Mouse (Mus musculus) liver, adult 2 months (tissue): Measurements from ENCODE around the gene Nsg1. TPM values are rescaled to one million over a fixed set of nuclear protein-coding genes. Genes with fewer than 3 reads are reported as not detected.

Source experiments
- DNase-seq: peaks from one replicate; pipeline ENCODE4 v3.0.0-alpha.2; 2011; ENCODE audit warnings: low read depth, low spot score; ENCODE audit errors: extremely low read depth
- H3K27ac ChIP-seq: fragments of 200-500 bp; replicated peaks from 2 replicates; pipeline ENCODE4 v1.5.1; 2012; ENCODE audit warnings: low read depth, mild to moderate bottlenecking, control low read depth, inconsistent platforms, low read length; ENCODE audit not compliant: insufficient read depth
- H3K27me3 ChIP-seq: fragments of 200-500 bp; 2 replicates; pipeline ENCODE4 v1.6.1; 2012; ENCODE audit warnings: mild to moderate bottlenecking, moderate library complexity, low read length, inconsistent platforms; ENCODE audit not compliant: control insufficient read depth, insufficient read depth
- H3K36me3 ChIP-seq: fragments of 200-500 bp; 2 replicates; pipeline ENCODE4 v1.6.1; 2012; ENCODE audit warnings: low read length, inconsistent platforms; ENCODE audit not compliant: control insufficient read depth, insufficient read depth
- H3K4me1 ChIP-seq: fragments of 200-500 bp; 2 replicates; pipeline ENCODE4 v1.6.1; 2011; ENCODE audit warnings: low read length; ENCODE audit not compliant: control insufficient read depth, insufficient read depth
- H3K4me3 ChIP-seq: fragments of 200-500 bp; 2 replicates; pipeline ENCODE4 v1.5.1; 2011; ENCODE audit warnings: low read depth, mild to moderate bottlenecking, control low read depth, low read length, moderate library complexity; ENCODE audit not compliant: insufficient read depth
- H3K79me2 ChIP-seq: fragments of 200-500 bp; 2 replicates; pipeline ENCODE4 v1.6.1; 2012; ENCODE audit warnings: inconsistent platforms, mild to moderate bottlenecking, low read length, moderate library complexity; ENCODE audit not compliant: control insufficient read depth, insufficient read depth
- H3K9ac ChIP-seq: fragments of 200-500 bp; 2 replicates; pipeline ENCODE4 v1.6.1; 2012; ENCODE audit warnings: low read depth, mild to moderate bottlenecking, control low read depth, inconsistent platforms, low read length
- CTCF ChIP-seq: fragments of 200-500 bp; IDR thresholded peaks from 2 replicates; pipeline ENCODE4 v1.5.1; 2011; ENCODE audit warnings: low read depth, low read length, control low read depth
- POLR2A ChIP-seq: fragments of 200-500 bp; IDR thresholded peaks from 2 replicates; pipeline ENCODE4 v1.6.1; 2011; ENCODE audit warnings: low read length, control low read depth; ENCODE audit not compliant: insufficient read depth; ENCODE audit errors: extremely low read depth
- WGBS: fragments of 180-500 bp; shearing (Covaris S2); methylation state at CpG from one replicate; pipeline ENCODE4 v1.1.7; 2018; 5-methylcytosine and 5-hydroxymethylcytosine counted together
- polyA plus RNA-seq: library from polyadenylated mRNA; depleted of rRNA; stranded (reverse); fragments of >200 nt; gene quantifications from 2 replicates; pipeline ENCODE4 v1.2.3, GENCODE M21; 2012
- total RNA-seq: library from RNA; depleted of rRNA; stranded (reverse); fragments of >200 nt; gene quantifications from 2 replicates; pipeline ENCODE4 v1.2.3, GENCODE M21; 2014

The Nsg1 gene
- total and polyA plus RNA-seq, 2 experiments: 1.3 to 1.9 TPM

DNA sequence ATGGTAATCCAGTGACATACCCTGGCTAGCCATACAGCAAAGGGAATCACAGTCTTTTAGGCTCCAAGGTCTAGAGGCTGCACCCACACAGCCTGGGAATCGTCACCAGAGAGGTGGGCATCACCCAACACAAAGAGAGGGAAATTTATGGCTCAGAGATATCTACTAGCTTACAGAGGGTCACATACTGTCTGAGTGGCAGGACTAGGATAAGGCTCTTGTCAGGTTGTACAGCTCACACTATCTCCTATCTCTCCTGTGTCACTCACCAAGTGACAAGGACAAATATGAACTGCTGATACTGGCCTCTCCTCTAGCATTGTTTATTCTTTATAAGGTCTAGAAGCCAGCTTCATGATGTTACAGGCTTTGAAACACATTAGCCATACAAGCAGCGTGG lies 30.4 kb downstream of the Nsg1 start:
- Histone ChIP-seq H3K36me3 (peaks cover 16% of the 10 kb centered on the region; the same call in 1 of the 2 replicates), H3K9ac (no peak overlapping the region), H3K27ac (no peak overlapping the region), H3K79me2 (no peaks in the 10 kb centered on the region), H3K27me3 (no peaks in the 10 kb centered on the region), H3K4me3 (no peak overlapping the region), H3K4me1 (no peaks in the 10 kb centered on the region)
- no peak for TF ChIP-seq POLR2A
- TF ChIP-seq CTCF: no peak
- no peak for DNase-seq
- 87% methylated on average over 2 of the region's 2 CpGs for WGBS

DNA sequence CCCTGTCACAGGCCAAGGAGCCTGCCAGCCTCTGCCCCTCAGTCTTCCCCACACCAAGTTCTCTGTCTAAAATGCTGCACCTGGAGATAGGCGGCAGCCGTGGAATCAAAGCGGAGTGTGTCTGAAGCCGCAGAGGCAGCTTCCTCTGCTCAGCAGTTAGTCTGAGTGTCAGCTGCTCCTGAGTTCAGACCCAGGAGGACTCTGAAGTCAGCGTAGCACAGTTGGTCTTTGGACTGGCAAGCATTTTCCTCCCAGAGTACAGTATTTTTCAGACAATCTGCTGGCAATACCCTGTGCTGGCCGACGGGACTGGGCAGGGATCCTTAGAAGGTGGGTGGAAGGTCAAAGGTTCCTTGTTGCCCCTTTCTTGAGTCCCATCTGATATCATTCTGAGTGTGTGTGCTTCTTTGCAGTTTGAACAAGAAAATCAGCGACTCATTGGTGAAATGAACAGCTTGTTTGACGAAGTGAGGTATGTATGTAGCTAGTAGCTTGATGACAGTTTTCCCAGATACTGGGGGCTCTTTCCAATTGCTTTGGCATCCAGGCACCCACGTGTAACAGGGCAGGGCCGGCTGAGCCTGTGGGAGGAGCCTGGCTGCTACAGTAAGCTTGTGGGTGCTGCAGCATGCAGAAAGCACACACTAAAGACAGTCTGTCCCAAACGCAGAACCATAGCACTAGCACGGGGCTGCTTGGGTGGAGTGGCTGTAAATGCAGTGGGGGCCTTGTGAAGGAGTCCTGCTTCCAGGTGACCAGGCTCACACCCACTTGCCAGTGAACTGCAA lies 33.0 kb downstream of the Nsg1 start:
- Histone ChIP-seq H3K4me3 (no peak overlapping the region), H3K27ac (no peak overlapping the region), H3K4me1 (no peaks in the 10 kb centered on the region), H3K9ac (no peak overlapping the region), H3K79me2 (no peaks in the 10 kb centered on the region), H3K27me3 (no peaks in the 10 kb centered on the region), H3K36me3 (peaks cover 17% of the 10 kb centered on the region; the same call in 1 of the 2 replicates)
- 93% methylated on average over 13 of the region's 13 CpGs for WGBS
- TF ChIP-seq CTCF (no peak), POLR2A (no peak)
- no peak for DNase-seq

DNA sequence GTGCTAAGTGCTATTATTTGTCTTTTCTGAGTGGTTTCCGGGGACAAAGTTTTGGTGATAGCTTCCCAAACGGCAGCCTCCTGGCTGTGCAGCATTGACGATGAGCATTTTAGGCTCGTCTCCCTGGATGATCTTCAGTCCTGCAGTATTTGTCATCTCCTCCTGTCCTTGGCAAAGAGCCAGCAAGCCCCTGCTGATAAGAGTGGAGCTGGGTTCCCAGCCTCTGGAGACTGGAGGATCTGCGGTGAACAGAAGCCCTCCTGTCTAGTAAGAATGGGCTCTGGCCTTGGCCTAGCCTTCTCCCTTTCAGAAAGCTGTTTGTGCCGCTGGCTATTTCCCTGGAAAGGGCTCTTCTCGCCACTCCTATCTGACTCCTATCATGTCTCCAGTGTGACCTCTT lies 38.0 kb downstream of the Nsg1 start:
- H3K4me3 ChIP-seq: no peak overlapping the region
- H3K4me1 ChIP-seq: no peaks in the 10 kb centered on the region
- no peak for TF ChIP-seq CTCF
- TF ChIP-seq POLR2A: no peak
- H3K27ac ChIP-seq: no peak overlapping the region
- no peaks in the 10 kb centered on the region for H3K27me3 ChIP-seq
- WGBS: 84% methylated on average over 7 of the region's 7 CpGs
- H3K36me3 ChIP-seq: peaks cover 4% of the 10 kb centered on the region; the same call in 1 of the 2 replicates
- H3K79me2 ChIP-seq: no peaks in the 10 kb centered on the region
- no peak for DNase-seq
- no peak overlapping the region for H3K9ac ChIP-seq

DNA sequence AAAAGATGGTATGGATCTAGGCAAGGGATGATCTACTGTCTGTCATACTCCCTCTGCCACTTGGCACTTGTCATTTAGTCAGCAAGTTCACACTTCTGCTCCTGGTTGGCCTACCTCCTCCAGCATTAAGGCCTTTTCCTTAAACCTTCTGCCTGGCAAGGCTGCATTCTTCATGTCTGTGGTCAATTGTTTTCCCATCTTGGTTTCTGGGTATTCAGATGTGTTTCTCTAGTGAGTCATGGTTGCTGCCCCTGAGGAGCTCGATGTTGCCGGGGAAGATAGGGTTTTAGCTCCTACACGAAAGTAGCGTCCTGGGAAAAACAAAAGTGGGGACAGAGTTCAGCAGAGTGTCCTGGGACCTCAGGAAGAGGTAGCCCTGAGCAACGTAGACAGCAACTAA lies 40.4 kb downstream of the Nsg1 start:
- no peak overlapping the region for H3K4me3 ChIP-seq
- no peaks in the 10 kb centered on the region for H3K79me2 ChIP-seq
- no peaks in the 10 kb centered on the region for H3K4me1 ChIP-seq
- no peak for DNase-seq
- WGBS: 94% methylated on average over 5 of the region's 5 CpGs
- peaks cover 3% of the 10 kb centered on the region; the same call in 1 of the 2 replicates for H3K36me3 ChIP-seq
- H3K9ac ChIP-seq: no peak overlapping the region
- no peaks in the 10 kb centered on the region for H3K27me3 ChIP-seq
- TF ChIP-seq CTCF: no peak
- TF ChIP-seq POLR2A: no peak
- H3K27ac ChIP-seq: no peak overlapping the region

DNA sequence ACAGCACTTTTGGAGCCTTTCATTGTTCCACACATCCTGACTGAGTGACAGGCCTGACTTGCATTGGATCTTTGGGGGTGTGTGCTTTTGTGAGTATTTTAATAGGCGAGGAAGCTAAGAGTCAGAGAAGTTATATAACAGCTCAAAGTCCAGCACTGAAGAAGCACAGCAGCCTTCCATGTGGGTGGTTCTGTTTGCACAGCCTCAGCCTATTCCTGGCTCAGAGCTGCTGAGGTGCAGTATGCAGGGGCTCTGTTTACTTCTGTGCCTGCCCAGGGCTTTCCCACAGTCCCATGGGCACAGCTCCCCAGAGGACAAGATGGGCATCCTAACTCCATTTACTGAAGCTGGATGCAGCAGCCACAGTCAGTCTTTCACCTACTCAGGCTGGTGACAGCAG lies 42.7 kb downstream of the Nsg1 start:
- TF ChIP-seq CTCF (no peak), POLR2A (no peak)
- no peak overlapping the region for H3K9ac ChIP-seq

DNA sequence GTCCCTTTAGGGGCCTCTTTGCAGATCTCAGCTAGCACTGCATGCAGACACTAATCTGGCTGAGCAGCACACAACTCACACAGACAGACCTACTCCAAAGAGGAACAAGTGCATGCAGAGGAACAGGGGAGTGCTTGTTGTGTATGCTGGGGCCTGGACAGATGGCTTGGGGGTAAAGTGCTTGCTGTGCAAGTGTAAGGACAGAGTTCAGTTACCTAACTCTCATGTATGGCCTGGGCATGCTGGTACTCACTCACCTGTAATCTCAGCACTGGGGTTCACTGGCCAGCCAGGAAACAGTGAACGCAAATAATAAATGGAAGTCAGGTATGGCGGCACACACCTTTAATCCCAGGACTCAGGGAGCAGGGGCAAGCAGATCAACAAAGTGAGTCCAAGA lies 45.2 kb downstream of the Nsg1 start:
- H3K36me3 ChIP-seq: peaks cover 10% of the 10 kb centered on the region; the same call in 1 of the 2 replicates
- TF ChIP-seq CTCF (no peak), POLR2A (no peak)
- no peaks in the 10 kb centered on the region for H3K27me3 ChIP-seq
- no peaks in the 10 kb centered on the region for H3K4me1 ChIP-seq
- DNase-seq: no peak
- no peak overlapping the region for H3K9ac ChIP-seq
- H3K4me3 ChIP-seq: no peak overlapping the region
- H3K79me2 ChIP-seq: no peaks in the 10 kb centered on the region
- H3K27ac ChIP-seq: no peak overlapping the region
- 97% methylated on average over 2 of the region's 2 CpGs for WGBS

More for the DNA sequence above, 42.7 kb downstream of the Nsg1 start:
- peak; percentile 45 for DNase-seq
- Histone ChIP-seq H3K36me3 (peaks cover 3% of the 10 kb centered on the region; the same call in 1 of the 2 replicates), H3K27me3 (no peaks in the 10 kb centered on the region), H3K79me2 (no peaks in the 10 kb centered on the region), H3K4me3 (no peak overlapping the region), H3K4me1 (no peaks in the 10 kb centered on the region), H3K27ac (no peak overlapping the region)
- WGBS: 17% methylated on average over 1 of the region's 1 CpGs
